Mouse (Mus musculus): Measurements from ENCODE around the gene Phf24. TPM values are rescaled to one million over a fixed set of nuclear protein-coding genes. Genes with fewer than 3 reads are reported as not detected.
A peak's percentile ranks its signal among the peaks of the same experiment; 100 is the strongest.

Gene Phf24
- polyA plus RNA-seq, 1 experiment from 2014 or later: 7.9 TPM

DNA sequence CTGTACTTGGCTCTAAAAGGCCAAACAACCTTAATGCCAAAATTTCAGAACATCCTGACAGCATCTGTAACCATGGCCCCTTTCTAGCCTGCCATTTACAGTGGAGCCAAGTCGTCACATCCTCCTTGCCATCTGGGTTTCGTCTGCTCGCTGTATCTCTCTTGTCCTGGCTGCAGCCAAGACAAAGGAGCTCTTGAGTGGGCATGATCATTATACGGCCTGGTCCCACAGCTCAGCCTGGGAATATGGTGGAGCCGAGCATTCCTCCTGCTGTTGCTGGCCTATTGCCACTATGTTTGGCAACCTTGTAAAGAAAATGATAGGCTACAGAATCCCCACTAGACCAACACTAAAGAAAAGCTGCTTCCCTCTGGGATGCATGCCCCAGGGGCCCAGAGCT, 26.9 kb downstream of the Phf24 start:
- no peak overlapping the region for H3K4me2 ChIP-seq (replicated peaks)
- H3K27me3 ChIP-seq: 0 out of 2 replicates have a peak, but pooled peaks cover 3% of the 10 kb centered on the region
- no peak overlapping the region for H3K4me3 ChIP-seq
- H3K36me3 ChIP-seq: no peaks in the 10 kb centered on the region
- ATAC-seq (ENCODE audit: low FRiP score): no peak
- peaks cover 24% of the 10 kb centered on the region for H3K4me1 ChIP-seq
- no peak overlapping the region for H3K9ac ChIP-seq
- H3K27ac ChIP-seq: no peak overlapping the region
- H3K9me3 ChIP-seq (replicated peaks): no peaks in the 10 kb centered on the region
- WGBS: 82% methylated on average over 5 of the region's 5 CpGs

DNA sequence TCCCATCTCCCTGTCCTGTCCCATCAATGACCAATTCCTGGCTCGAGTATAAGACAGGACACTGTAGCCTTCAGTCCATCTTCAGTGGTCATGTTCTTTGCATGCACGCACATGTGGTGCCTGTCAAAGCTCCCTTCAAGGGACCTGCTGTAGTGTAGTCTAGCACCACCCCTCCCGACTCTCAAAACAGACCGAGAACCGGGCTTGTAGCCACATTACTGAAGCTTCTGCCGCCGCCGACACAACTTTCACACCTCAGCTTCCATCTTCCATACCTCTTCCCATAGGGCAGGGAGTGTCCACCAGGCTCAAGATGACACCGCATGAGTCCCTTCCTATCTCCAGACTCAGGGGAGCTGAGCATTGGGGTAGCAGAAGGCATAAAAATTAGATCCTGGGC, 27.7 kb downstream of the Phf24 start:
- 84% methylated on average over 9 of the region's 9 CpGs for WGBS
- H3K27ac ChIP-seq: no peak overlapping the region

GRCm38 (mm10) chr4:42945043-42945442, 28.6 kb downstream of the Phf24 start:
- Histone ChIP-seq H3K27ac (no peak overlapping the region), H3K27me3 (no peaks in the 10 kb centered on the region), H3K9me3 (replicated peaks) (no peaks in the 10 kb centered on the region), H3K4me3 (no peak overlapping the region), H3K36me3 (no peaks in the 10 kb centered on the region), H3K4me1 (peaks cover 35% of the 10 kb centered on the region), H3K4me2 (replicated peaks) (no peak overlapping the region), H3K9ac (no peak overlapping the region)
- no peak for ATAC-seq (ENCODE audit: low FRiP score)
- WGBS: 14% methylated on average over 6 of the region's 6 CpGs

More for the DNA sequence above, 27.7 kb downstream of the Phf24 start:
- no peak overlapping the region for H3K4me3 ChIP-seq
- peaks cover 32% of the 10 kb centered on the region for H3K4me1 ChIP-seq
- H3K9me3 ChIP-seq (replicated peaks): no peaks in the 10 kb centered on the region
- H3K27me3 ChIP-seq: no peaks in the 10 kb centered on the region
- no peaks in the 10 kb centered on the region for H3K36me3 ChIP-seq
- ATAC-seq (ENCODE audit: low FRiP score): no peak
- no peak overlapping the region for H3K4me2 ChIP-seq (replicated peaks)
- H3K9ac ChIP-seq: no peak overlapping the region

- no peak overlapping the region for H3K27ac ChIP-seq
- no peaks in the 10 kb centered on the region for H3K9me3 ChIP-seq (replicated peaks)
- 88% methylated on average over 3 of the region's 3 CpGs for WGBS
- H3K9ac ChIP-seq: no peak overlapping the region
- H3K4me2 ChIP-seq (replicated peaks): no peak overlapping the region
- no peak for ATAC-seq (ENCODE audit: low FRiP score)
- no peaks in the 10 kb centered on the region for H3K27me3 ChIP-seq
- H3K4me1 ChIP-seq: peaks cover 37% of the 10 kb centered on the region
- H3K36me3 ChIP-seq: no peaks in the 10 kb centered on the region
- no peak overlapping the region for H3K4me3 ChIP-seq
These were observed 29.0 kb downstream of the Phf24 start for GRCm38 (mm10) chr4:42945445-42945844.

DNA sequence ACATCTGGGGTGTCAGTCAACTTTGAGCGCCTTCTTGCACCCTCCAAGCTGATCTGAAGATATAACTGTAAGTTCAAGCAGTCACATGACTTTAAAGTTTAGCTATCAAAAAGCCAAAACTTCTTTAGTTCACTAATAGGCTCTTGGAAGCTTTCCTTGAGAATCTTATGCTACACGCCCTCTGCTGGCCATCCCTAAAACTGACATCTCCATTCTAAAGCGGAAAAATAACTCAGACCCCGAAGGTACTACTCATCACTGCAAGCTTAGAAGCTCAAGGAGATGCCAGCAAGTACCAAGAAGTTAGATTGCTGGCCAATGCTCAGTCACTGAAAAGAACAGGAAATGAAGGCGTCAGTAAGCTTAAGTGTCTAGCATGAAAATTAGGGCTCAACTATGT, 29.5 kb downstream of the Phf24 start:
- Histone ChIP-seq H3K27me3 (no peaks in the 10 kb centered on the region), H3K27ac (peak overlapping the region; percentile 78), H3K9me3 (replicated peaks) (no peaks in the 10 kb centered on the region), H3K9ac (no peak overlapping the region), H3K4me3 (no peak overlapping the region), H3K4me1 (peaks cover 43% of the 10 kb centered on the region), H3K36me3 (no peaks in the 10 kb centered on the region), H3K4me2 (replicated peaks) (peak overlapping the region; percentile 36; the same call in 1 of the 2 replicates)
- WGBS: 8% methylated on average over 5 of the region's 5 CpGs
- no peak for ATAC-seq (ENCODE audit: low FRiP score)

DNA sequence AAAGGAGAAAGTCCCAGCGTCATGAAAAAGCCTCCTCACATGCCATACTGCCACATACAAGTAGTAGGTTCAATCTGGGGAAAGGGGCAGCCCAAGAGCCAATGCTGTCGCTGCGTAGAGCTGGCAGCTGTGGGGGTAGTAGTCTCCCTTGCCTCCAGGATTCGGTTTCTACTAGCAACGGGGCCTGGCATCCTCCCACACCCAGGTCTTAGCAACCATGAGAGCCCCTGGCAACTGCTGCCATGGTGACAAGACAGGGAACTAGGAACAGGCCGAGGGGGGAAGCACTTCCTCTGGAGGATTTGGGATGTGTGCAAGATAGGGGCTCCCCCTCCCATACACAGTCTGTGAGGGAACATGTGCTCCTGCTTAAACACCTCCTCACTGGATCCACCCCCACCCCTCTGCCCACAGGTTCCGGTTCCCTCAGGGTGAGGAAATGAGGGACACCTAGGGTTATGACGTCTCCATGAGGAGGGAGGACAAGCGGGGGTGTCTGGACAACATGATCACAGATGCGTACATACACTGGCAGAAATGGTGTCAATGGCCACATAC, 30.4 kb downstream of the Phf24 start:
- ATAC-seq (ENCODE audit: low FRiP score): peak; percentile 30
- H3K4me3 ChIP-seq: no peak overlapping the region
- WGBS: 32% methylated on average over 10 of the region's 10 CpGs
- H3K9ac ChIP-seq: peak overlapping the region; percentile 47; the same call in 1 of the 2 replicates
- H3K36me3 ChIP-seq: no peaks in the 10 kb centered on the region
- peaks cover 51% of the 10 kb centered on the region for H3K4me1 ChIP-seq
- no peaks in the 10 kb centered on the region for H3K27me3 ChIP-seq
- no peaks in the 10 kb centered on the region for H3K9me3 ChIP-seq (replicated peaks)
- H3K27ac ChIP-seq: peak overlapping the region; percentile 78
- peak overlapping the region; percentile 36 for H3K4me2 ChIP-seq (replicated peaks)

DNA sequence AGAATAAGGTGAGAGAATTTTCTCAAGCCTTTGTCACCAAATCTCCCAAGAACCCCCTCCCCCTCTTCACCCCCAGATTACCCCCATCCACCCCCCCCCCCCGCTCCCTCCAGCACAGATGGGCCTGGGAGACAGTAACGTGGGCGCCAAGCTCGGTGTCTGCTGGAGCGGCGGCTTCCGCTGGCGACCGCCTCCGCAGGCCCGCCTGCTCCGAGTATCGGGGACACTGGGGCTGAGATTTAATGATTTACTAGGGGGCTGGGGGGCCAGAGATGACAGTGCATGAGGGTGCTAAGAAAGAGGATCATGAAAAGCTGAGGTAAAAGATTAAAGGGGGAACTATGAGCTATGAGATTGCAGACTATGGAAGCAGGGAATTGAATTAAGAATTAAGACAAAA, 32.1 kb downstream of the Phf24 start:
- no peaks in the 10 kb centered on the region for H3K36me3 ChIP-seq
- no peak overlapping the region for H3K4me3 ChIP-seq
- H3K27ac ChIP-seq: peak overlapping the region; percentile 96
- H3K27me3 ChIP-seq: no peaks in the 10 kb centered on the region
- peaks cover 68% of the 10 kb centered on the region for H3K4me1 ChIP-seq
- H3K4me2 ChIP-seq (replicated peaks): peak overlapping the region; percentile 94
- no peak for ATAC-seq (ENCODE audit: low FRiP score)
- 27% methylated on average over 13 of the region's 13 CpGs for WGBS
- no peaks in the 10 kb centered on the region for H3K9me3 ChIP-seq (replicated peaks)
- 0 out of 2 replicates have a peak overlapping the region, but pooled peaks have one; percentile 9 for H3K9ac ChIP-seq

DNA sequence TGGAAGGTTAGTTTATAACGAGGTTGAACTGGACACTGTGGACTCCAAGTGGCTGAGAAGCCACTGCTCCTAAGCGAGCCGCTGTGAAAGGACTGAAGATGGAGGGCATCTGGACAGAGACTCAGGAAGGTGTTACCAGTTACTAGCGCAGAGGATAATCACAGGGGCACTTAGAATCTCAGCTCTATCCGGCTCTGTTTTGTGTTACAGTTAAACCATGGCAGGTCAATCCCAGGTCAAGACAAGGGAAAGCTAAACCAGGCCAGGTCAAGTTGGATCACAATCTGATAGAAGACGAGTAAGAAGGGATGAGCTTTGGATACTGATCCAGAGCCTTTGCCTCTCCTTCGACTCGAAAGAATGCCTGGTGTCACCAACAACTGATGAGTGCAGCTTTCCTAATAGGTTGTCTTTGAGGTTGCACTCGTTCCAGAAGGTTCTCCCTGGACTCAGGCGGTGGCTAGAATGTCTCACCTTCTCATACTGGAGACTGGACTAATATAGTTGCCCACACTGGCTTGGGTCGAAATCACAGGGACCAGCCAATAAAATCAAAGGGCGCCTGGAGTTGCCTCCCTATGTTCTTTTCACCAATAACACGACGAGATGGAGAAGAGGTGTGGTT, 32.7 kb downstream of the Phf24 start:
- H3K27ac ChIP-seq: peak overlapping the region; percentile 96
- peak overlapping the region; percentile 73 for H3K4me3 ChIP-seq
- H3K9me3 ChIP-seq (replicated peaks): no peaks in the 10 kb centered on the region
- no peak for ATAC-seq (ENCODE audit: low FRiP score)
- WGBS: 16% methylated on average over 14 of the region's 14 CpGs
- H3K4me2 ChIP-seq (replicated peaks): peak overlapping the region; percentile 94
- H3K27me3 ChIP-seq: no peaks in the 10 kb centered on the region
- peak overlapping the region; percentile 43; the same call in 1 of the 2 replicates for H3K9ac ChIP-seq
- no peaks in the 10 kb centered on the region for H3K36me3 ChIP-seq
- peaks cover 75% of the 10 kb centered on the region for H3K4me1 ChIP-seq

GRCm38 (mm10) chr4:42949676-42950051, 33.2 kb downstream of the Phf24 start, which contains the start of gene Dnajb5:
Dnajb5 (plus strand) TSS chr4:42949814.
- peak within 1 kb of the TSS; percentile 73 for H3K4me3 ChIP-seq
- no peaks in the 10 kb centered on the region for H3K27me3 ChIP-seq
- H3K36me3 ChIP-seq: peaks cover 2% of the 10 kb centered on the region; the same call in 1 of the 2 replicates
- peak within 1 kb of the TSS; percentile 94 for H3K4me2 ChIP-seq (replicated peaks)
- peak within 1 kb of the TSS; percentile 94 for H3K9ac ChIP-seq
- H3K27ac ChIP-seq: peak within 1 kb of the TSS; percentile 96
- H3K4me1 ChIP-seq: peaks cover 80% of the 10 kb centered on the region
- ATAC-seq (ENCODE audit: low FRiP score): peak; percentile 94
- under 1% methylated on average over 29 of the region's 39 CpGs for whole genome bisulfite sequencing
- H3K9me3 ChIP-seq (replicated peaks): no peaks in the 10 kb centered on the region

DNA sequence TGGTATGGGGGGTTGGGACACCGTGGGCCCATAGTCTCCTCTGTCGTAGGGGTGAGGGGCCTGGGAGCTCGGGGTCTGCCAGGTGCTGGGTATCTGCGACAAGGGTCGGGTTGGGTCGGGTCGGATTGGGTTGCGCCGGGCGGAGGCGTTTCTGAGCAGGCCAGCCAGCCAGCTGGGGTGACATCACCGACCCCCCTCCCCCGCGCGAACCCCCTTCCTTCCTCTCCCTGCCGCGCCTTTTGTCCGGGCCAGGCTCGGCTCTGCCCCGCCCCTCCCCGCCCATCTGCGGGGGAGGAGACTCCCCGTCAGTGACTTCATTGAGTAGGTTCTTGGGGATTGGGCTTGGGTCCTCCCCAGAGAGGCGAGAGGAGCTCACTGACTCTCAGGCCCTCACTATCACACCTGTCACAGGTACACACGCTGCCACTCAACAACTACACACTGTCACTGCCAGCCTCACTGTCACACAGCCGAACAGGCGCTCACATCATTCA, 33.7 kb downstream of the Phf24 start:
- H3K4me3 ChIP-seq: peak overlapping the region; percentile 73
- H3K27me3 ChIP-seq: no peaks in the 10 kb centered on the region
- peak overlapping the region; percentile 96 for H3K27ac ChIP-seq
- H3K4me1 ChIP-seq: peaks cover 84% of the 10 kb centered on the region
- H3K4me2 ChIP-seq (replicated peaks): peak overlapping the region; percentile 94
- WGBS: under 1% methylated on average over 20 of the region's 27 CpGs
- peak; percentile 68 for ATAC-seq (ENCODE audit: low FRiP score)
- no peaks in the 10 kb centered on the region for H3K9me3 ChIP-seq (replicated peaks)
- H3K9ac ChIP-seq: peak overlapping the region; percentile 94
- H3K36me3 ChIP-seq: peaks cover 7% of the 10 kb centered on the region; the same call in 1 of the 2 replicates

DNA sequence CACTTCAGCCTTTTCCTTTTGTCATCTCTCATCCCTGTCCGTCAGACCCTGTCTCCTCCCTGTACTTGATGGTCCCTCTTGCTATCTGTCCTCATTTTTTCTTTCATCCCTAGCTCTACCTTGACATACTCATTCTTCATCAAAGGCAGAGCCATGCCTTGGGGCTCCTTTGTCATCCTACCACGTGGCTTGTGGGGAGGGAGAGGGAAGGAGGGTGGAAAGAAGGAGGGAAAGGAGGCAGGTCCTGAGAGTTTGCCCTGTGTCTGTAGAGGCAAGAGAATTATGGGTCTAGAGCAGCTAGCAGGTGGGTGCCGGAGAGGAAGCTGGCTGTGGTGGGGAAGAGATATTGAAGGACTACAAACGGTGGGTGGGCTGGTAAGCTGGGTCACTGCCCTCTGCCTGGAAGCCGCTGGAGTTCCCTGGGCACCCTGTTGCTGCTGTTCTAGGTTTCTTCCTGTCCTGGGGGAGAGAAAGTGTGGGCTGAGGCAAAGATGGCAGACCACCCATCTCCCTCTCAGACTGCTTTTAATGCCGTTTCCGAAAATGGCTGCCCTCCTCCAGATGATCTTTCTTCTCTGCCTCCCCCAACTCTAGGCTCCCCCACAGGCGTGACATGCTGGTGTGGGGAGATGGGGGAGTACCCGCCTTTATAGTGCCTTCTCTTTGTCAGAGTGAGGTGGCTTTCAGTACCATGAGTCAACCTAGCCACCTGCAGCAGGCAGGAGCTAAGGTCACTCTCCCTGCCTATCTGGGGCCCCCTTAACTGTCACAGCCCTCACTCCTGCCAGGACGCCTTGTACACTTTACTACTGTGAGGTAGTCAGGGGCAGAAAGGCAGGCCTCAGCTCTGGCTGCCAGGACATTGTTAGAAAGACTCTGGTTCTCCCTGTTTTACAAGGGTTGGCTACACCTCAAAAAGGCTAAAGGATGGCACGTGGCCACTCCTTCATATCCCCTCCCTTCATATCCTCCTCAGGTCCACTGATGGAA, 35.0 kb downstream of the Phf24 start:
- Histone ChIP-seq H3K36me3 (peaks cover 11% of the 10 kb centered on the region), H3K9ac (peak overlapping the region; percentile 94), H3K27me3 (no peaks in the 10 kb centered on the region), H3K4me2 (replicated peaks) (peak overlapping the region; percentile 94), H3K4me1 (peaks cover 79% of the 10 kb centered on the region), H3K27ac (0 out of 2 replicates have a peak overlapping the region, but pooled peaks have one; percentile 24), H3K9me3 (replicated peaks) (no peaks in the 10 kb centered on the region), H3K4me3 (peak overlapping the region; percentile 73)
- WGBS: 64% methylated on average over 11 of the region's 11 CpGs
- ATAC-seq (ENCODE audit: low FRiP score): no peak

DNA sequence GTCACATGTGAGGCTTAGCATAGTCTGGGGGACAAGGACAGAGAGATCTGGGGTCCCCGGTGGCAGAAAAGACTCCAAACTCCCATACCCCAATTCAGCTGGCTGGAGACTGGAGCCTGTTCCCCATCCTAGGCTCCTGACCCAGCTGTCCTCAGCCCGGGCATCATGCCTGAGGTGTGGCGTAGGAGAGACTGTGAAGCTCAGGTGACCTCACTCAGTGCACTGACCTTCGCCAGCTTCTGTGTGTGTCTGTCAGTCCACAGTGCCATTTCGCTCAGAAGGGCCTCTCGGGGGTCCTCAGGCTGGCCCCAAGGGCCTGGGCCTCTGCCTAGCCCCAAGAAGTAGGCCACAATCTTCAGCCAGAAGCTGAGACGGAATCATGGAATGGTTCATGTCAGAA, 36.1 kb downstream of the Phf24 start:
- Histone ChIP-seq H3K4me3 (peak overlapping the region; percentile 11), H3K4me2 (replicated peaks) (peak overlapping the region; percentile 94)
- WGBS: 83% methylated on average over 7 of the region's 7 CpGs

More for the DNA sequence above, 36.1 kb downstream of the Phf24 start:
- no peak for ATAC-seq (ENCODE audit: low FRiP score)
- Histone ChIP-seq H3K9me3 (replicated peaks) (no peaks in the 10 kb centered on the region), H3K27ac (peak overlapping the region; percentile 88), H3K4me1 (peaks cover 69% of the 10 kb centered on the region), H3K9ac (peak overlapping the region; percentile 94), H3K36me3 (peaks cover 21% of the 10 kb centered on the region), H3K27me3 (no peaks in the 10 kb centered on the region)
